Mouse (Mus musculus): ENCODE data around the gene Agbl4.

Gene Agbl4

GRCm38 (mm10) chr4:111399784-111400183, 1002.3 kb downstream of the Agbl4 start:
- no peak for DNase-seq (ENCODE audit: low spot score)

DNA sequence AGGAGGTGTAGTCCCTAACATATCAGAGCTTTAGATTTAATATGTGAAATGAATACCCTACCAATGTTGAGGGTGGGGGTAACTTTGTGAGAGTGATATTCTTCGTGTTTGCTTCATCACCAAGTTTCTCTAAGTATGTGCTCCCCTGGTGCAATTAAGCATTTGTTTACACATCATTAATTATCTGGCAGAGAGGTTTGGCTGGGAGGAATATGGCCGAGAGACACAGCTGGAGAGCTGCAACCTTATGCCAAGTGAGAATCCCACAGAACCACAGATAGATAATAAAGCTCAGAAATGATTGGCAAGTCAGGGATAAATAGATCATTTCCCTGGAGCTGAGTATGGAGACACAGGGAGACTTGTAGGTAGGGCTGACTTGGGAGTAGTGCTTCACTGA, 1003.2 kb downstream of the Agbl4 start:
- no peak for DNase-seq (ENCODE audit: low spot score)

DNA sequence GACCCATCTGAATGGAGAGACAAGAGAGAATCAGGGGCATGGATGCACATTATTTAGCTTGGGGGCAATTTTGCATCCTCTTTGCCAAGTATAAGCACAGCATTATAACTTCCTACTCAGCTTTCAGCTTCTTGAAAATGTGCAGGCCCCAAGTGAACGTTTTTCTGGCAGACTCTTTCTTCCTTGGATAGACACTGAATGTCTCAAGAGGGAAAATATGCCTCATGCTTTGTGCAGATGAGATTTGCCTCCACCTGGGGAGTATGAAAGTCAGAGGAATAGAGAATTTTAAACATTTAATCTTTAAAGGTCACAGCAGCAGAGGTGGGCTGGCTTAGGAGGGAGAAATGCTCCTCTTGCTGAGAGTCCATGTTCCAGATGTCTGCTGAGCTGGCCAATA, 1005.8 kb downstream of the Agbl4 start:
- DNase-seq (ENCODE audit: low spot score) = no peak

DNA sequence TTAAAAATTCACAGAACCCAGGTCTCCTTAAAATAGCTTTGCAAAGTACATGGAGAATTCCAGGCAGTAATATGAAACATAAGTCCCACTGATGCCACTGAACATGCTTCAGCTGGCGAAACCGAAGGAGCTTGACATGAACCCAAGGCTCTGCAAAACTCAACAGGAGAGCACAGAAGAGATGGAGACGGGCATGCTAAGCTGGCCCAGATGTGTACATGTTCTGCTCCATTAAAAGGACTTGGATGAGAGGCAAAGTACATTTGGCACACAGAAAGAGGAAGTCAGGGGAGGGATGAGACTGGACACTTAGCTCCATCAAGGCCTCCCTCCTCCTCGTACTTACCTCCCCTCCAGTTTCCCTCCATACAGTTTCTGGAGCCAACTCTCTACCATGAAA, 1013.3 kb downstream of the Agbl4 start:
- no peak for DNase-seq (ENCODE audit: low spot score)

GRCm38 (mm10) chr4:111414399-111414798, 1016.9 kb downstream of the Agbl4 start:
- no peak for DNase-seq (ENCODE audit: low spot score)

- peak; percentile 48 for DNase-seq (ENCODE audit: low spot score)
Measured at GRCm38 (mm10) chr4:111414818-111415488, 1017.5 kb downstream of the Agbl4 start, which contains the start of gene Bend5. Bend5 (plus strand) TSS chr4:111415006.

GRCm38 (mm10) chr4:111416126-111416525, 1018.7 kb downstream of the Agbl4 start:
- DNase-seq (ENCODE audit: low spot score) = no peak

DNA sequence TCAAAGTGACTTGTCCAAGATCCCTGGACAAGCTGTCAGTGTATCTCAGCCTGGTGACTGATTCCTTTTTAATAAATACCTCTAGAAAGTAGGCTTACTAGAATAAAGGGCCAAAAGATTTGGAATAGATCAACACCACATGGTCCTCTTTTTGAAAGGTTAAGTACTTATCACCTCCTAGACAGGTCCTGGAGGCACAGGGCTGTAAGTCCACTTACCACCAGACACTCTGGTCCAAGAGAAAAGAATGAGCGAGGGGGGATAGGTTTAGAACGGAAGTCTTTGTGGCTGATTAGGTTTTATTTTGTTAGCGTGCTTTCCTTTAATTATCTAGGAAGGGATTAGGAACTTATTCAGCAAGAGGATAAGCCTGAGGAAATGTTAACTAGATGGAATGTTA, 1019.1 kb downstream of the Agbl4 start:
- no peak for DNase-seq (ENCODE audit: low spot score)

GRCm38 (mm10) chr4:111417716-111418115, 1020.3 kb downstream of the Agbl4 start:
- no peak for DNase-seq (ENCODE audit: low spot score)

- no peak for DNase-seq (ENCODE audit: low spot score)
Measured at GRCm38 (mm10) chr4:111419476-111419875, 1022.0 kb downstream of the Agbl4 start.

- no peak for DNase-seq (ENCODE audit: low spot score)
Measured at GRCm38 (mm10) chr4:111420031-111420430, 1022.6 kb downstream of the Agbl4 start.

DNA sequence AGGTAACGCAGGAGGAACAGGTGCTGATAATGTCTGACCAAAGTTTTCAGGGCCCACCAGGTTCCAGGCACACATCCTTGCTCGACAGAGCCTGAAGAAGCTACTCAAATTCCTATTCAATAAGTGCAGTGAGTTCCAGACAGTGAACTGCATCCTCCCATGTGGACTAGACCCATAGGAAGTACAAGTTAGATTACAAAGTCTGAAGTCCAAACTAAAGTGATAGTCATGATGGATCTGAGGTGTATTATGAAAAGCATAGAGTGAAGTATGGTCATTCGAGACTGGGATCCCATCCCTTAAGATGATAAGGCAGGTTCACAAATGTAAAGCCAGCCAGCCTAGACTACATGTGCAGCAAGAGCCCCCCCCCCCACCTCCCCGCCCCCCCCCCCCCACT, 1023.5 kb downstream of the Agbl4 start:
- DNase-seq (ENCODE audit: low spot score) = no peak

DNA sequence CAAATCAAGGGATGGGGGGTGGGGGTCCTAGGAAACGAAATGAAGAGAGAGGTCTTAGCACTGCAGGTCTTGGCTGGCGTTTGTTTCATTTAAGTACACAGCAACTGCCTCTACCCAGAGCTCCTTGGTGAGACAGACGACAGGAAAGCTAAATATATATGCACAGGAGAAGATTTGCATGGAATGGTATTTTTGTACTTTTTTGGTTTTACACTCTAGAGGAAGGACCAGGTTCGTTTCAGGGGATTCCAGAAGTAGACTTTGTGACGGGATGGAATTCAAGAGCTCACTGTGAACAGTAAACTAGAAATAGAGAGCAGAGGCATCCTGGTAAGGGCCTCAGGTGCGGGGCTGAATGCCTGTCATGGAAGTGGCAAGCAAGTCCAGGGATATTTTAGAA, 1024.3 kb downstream of the Agbl4 start:
- no peak for DNase-seq (ENCODE audit: low spot score)

- DNase-seq (ENCODE audit: low spot score) = no peak
Measured at GRCm38 (mm10) chr4:111424371-111424950, 1027.0 kb downstream of the Agbl4 start.

GRCm38 (mm10) chr4:111425170-111425569, 1027.7 kb downstream of the Agbl4 start:
- DNase-seq (ENCODE audit: low spot score) = no peak

DNA sequence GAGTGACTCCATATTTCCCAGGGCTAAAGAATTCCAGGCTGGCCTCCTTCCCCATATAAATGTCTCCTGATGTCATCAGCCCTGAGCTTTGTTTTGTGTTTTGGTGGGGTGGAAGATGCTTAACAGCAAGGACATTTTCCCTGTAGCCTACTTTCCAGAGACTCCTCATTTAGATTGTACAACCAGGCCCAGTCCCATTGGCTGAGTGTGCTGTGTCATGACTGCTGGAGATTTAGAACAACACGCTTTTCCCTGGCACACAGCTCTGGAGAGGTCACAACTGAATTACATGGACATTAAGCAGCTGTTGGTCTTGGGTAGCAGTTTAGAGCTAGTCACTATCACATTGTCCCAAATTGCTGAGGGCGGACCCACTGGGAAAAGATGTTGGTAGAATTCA, 1033.7 kb downstream of the Agbl4 start:
- no peak for DNase-seq (ENCODE audit: low spot score)

DNA sequence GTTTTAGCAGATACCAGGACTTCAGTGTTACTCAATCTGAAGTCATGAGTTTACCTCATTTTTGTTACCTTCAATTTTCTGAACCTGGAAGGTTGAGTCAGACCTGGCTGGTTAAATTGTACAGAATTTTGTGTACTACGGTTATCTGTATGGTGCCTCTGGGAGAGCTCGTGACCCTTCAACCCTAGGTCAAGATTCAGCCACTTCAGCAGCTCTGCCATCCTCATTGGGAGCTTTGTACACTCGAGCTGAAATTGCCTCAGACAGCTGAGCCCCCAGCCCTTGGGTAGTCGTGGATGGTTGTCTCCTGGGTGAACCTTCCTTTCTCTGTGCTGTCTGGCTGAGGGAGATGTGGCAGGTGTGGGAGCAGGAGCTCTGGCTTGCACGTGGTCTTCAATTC, 1034.6 kb downstream of the Agbl4 start:
- DNase-seq (ENCODE audit: low spot score) = no peak

GRCm38 (mm10) chr4:111432417-111432816, 1035.0 kb downstream of the Agbl4 start:
- no peak for DNase-seq (ENCODE audit: low spot score)

DNA sequence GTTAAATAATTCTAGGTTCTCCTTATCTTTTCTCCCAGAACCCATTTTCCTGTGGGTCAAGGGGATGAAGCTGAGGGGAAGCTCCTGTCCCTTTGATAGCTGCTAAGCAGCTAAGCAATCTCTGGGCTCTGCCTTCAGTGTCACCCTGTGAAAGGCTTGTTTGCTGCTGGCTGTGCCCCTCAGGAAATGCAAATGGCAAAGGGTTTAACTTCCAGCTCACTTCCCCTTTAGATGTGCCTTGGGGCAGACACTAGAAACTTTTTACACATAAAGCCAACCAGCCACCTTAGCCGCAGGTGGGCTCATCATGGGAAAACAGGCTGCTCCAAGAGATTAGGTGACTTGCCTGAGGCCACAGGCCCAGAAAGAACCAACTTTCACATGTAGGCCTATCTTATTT, 1044.2 kb downstream of the Agbl4 start:
- DNase-seq (ENCODE audit: low spot score) = peak; percentile 9

- DNase-seq (ENCODE audit: low spot score) = no peak
Measured at GRCm38 (mm10) chr4:111442435-111443238, 1045.2 kb downstream of the Agbl4 start.

GRCm38 (mm10) chr4:111443906-111444615, 1046.6 kb downstream of the Agbl4 start:
- no peak for DNase-seq (ENCODE audit: low spot score)

DNA sequence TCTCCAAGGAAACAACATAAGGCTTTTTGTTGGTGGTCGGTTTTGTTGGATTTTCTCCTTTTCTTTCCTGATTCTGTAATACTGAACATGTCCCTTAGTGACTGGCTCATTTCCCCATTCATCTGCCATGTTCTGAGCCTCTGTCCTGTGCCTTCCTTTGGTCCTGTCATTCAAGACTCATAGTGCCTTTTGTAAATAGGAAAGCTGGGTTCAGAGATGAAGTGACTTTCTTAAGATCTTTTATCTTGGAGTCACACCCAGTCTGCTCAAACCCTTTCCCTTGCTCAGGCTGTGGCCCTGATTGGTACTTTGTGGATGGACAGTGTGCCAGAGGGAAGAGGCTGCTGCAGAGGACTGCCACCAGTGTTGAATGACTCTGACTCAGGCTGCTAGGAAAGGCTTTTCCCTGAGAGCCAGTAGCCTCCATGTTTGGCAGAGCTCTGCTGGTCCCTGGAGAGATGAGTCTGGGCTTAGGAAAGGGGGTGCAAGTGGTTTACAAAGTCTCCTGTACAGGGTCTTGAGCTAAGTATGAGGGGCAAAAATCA, 1047.2 kb downstream of the Agbl4 start:
- no peak for DNase-seq (ENCODE audit: low spot score)

Measured in spleen, adult 12 weeks (tissue).